Comparison of ENCODE assay signal across 1 mouse cellular context in the genomic region with DNA sequence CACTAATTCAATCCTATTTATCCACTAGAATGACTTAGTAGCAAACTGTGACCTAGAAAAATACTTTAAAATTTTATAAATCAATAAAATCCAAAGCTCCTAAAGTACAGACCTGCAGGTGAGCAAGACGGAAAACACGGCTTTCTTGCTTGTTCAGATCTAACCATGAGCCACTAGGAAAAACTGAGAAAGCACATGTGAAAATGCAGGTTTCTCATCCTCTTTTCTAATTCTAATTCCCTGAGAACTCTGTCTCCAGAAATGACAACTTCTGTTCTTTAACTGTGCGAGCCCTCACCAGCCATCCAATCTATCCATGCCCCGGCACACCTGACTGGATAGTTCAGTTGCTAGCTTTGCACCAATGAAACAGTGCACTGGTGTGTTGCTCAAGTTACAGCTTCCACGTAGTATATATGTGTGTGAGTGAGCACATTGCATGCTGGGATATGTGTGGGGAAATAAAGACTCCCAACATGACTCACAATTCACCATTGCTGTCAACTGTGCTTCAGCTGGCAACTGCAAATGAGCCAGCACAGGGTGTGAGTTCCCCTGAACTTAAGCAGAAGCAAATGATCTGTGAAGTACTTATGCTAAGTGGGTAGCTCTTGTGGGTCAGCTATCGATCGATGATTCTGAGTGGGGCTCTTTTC.
TF ChIP-seq lines count a peak whose summit lies in the region.

No protein-coding gene starts in this region.

TF ChIP-seq in CH12.LX, 34 proteins besides CTCF, POLR2A, EP300 and RAD21 (continued from another document):
- TF ChIP-seq POLR2AphosphoS2 (IDR thresholded peaks at IDR 0.05; ENCODE audit: low read depth, low read length) (no peak), TBP (conservative IDR thresholded peaks at IDR 0.05; ENCODE audit: low read depth, low read length) (no peak; the same call in 1 of the 2 replicates), USF2 (conservative IDR thresholded peaks at IDR 0.05; ENCODE audit: low read depth, low read length) (no peak), RCOR1 (conservative IDR thresholded peaks at IDR 0.05; ENCODE audit: low read depth, low read length) (0 out of 2 replicates have a peak, but pooled peaks have one; percentile 32), ZNF384 (IDR thresholded peaks at IDR 0.05; ENCODE audit: low read depth, low read length) (no peak), NELFE (IDR thresholded peaks at IDR 0.05; ENCODE audit: low read depth, low read length) (no peak), ZKSCAN1 (IDR thresholded peaks at IDR 0.05; ENCODE audit: borderline replicate concordance, low read depth, low read length) (no peak), ELF1 (IDR thresholded peaks at IDR 0.05; ENCODE audit: low read depth, low read length) (no peak), SIN3A (IDR thresholded peaks at IDR 0.05; ENCODE audit: low read length) (peak; percentile 66; the same call in 1 of the 2 replicates), GABPA (IDR thresholded peaks at IDR 0.05; ENCODE audit: insufficient replicate concordance, low read depth, low read length) (no peak), JUND (conservative IDR thresholded peaks at IDR 0.05; ENCODE audit: low read depth, low read length) (peak; percentile 27; the same call in 1 of the 2 replicates), CHD1 (IDR thresholded peaks at IDR 0.05; ENCODE audit: low read depth, low read length) (no peak), TCF12 (IDR thresholded peaks at IDR 0.05; ENCODE audit: low read depth, low read length) (peak; percentile 39; the same call in 1 of the 2 replicates), MAZ (IDR thresholded peaks at IDR 0.05; ENCODE audit: low read depth, low read length) (no peak), UBTF (IDR thresholded peaks at IDR 0.05; ENCODE audit: low read depth, low read length) (no peak), MXI1 (IDR thresholded peaks at IDR 0.05; ENCODE audit: low read depth, low read length) (peak; percentile 47; the same call in 1 of the 2 replicates), ZMIZ1 (IDR thresholded peaks at IDR 0.05; ENCODE audit: low read depth, low read length) (no peak), ETS1 (conservative IDR thresholded peaks at IDR 0.05; ENCODE audit: low read depth, low read length) (peak; percentile 67; the same call in 1 of the 2 replicates), E2F4 (IDR thresholded peaks at IDR 0.05; ENCODE audit: insufficient replicate concordance, low read depth, low read length) (no peak), HCFC1 (IDR thresholded peaks at IDR 0.05; ENCODE audit: low read depth, low read length) (no peak)
TF ChIP-seq in CH12.LX: peak in this region for 11.
